Mouse (Mus musculus): ENCODE data around the gene Ptprb.

DNA sequence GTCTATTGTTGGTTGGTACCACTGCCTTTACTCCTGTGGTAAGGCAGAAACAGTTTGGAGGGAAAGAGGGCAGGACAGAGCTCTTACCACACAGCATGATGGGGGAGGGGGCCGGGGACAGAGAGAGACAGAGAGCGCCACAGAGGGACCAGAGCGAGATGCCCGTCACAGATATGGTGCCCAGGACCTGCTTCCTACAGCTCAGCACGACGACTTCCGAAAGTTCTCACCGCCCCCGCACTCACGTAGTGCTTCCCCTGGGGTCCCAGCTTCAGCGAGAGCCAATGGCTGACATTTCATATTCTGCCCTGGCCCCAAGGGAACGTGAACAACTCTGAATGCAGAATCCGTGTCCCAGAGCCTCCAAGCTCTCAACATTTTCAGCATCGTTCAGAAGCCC lies 122.2 kb downstream of the Ptprb start:
- TF ChIP-seq MAX (IDR thresholded peaks at IDR 0.05; ENCODE audit: low read length) (no peak), CHD2 (IDR thresholded peaks at IDR 0.05; ENCODE audit: low read length) (no peak), EP300 (IDR thresholded peaks at IDR 0.05; ENCODE audit: low read depth in 1 of 2, low read length in 2 of 2) (no peak), POLR2AphosphoS2 (IDR thresholded peaks at IDR 0.05; ENCODE audit: low read length) (no peak), MXI1 (IDR thresholded peaks at IDR 0.05; ENCODE audit: low read depth, low read length) (no peak), ZNF384 (IDR thresholded peaks at IDR 0.05; ENCODE audit: low read depth, low read length) (no peak), CTCF (IDR thresholded peaks at IDR 0.05 in 2 of 3, conservative IDR thresholded peaks at IDR 0.05 in 1 of 3; ENCODE audit: control insufficient read depth in 1 of 3, insufficient read depth in 1 of 3, low read depth in 2 of 3, low read length in 3 of 3, poor library complexity in 1 of 3, severe bottlenecking in 1 of 3) (no peak), HCFC1 (IDR thresholded peaks at IDR 0.05; ENCODE audit: low read depth, low read length) (no peak), RAD21 (IDR thresholded peaks at IDR 0.05; ENCODE audit: low read depth, low read length) (no peak), TBP (IDR thresholded peaks at IDR 0.05; ENCODE audit: low read depth, low read length) (no peak), MAFK (IDR thresholded peaks at IDR 0.05; ENCODE audit: borderline replicate concordance, low read depth, low read length) (no peak)
